Mouse (Mus musculus): ENCODE results near the gene Cdpf1. TPM values are rescaled to one million over a fixed set of nuclear protein-coding genes. Genes with fewer than 3 reads are reported as not detected.
"Not testable (repeated sequence)": the region's sequence is repeated elsewhere in the genome, so short reads cannot be mapped to it uniquely, and the experiment has no call there.

Gene Cdpf1
- total RNA-seq, 2 experiments from 2014 or later = 15.5 to 17.1 TPM

GRCm38 (mm10) chr15:85809091-85809490 lies 2.4 kb downstream of the Cdpf1 start:
- ATAC-seq (replicated peaks; ENCODE audit: poor library complexity) = no peak

- ATAC-seq (replicated peaks; ENCODE audit: poor library complexity) = no peak
Observed at GRCm38 (mm10) chr15:85808434-85808833, 3.1 kb downstream of the Cdpf1 start.

- no peak for ATAC-seq (replicated peaks; ENCODE audit: poor library complexity)
Observed at GRCm38 (mm10) chr15:85808031-85808430, 3.5 kb downstream of the Cdpf1 start.

GRCm38 (mm10) chr15:85807404-85807803 lies 4.1 kb downstream of the Cdpf1 start:
- ATAC-seq (replicated peaks; ENCODE audit: poor library complexity) = no peak

- no peak for ATAC-seq (replicated peaks; ENCODE audit: poor library complexity)
Observed at GRCm38 (mm10) chr15:85806886-85807285, 4.6 kb downstream of the Cdpf1 start.

GRCm38 (mm10) chr15:85802931-85803330 lies 8.6 kb downstream of the Cdpf1 start:
- ATAC-seq (replicated peaks; ENCODE audit: poor library complexity) = no peak

- ATAC-seq (replicated peaks; ENCODE audit: poor library complexity) = no peak
Observed at GRCm38 (mm10) chr15:85798676-85799075, 12.8 kb downstream of the Cdpf1 start.

- no peak for ATAC-seq (replicated peaks; ENCODE audit: poor library complexity)
Observed at GRCm38 (mm10) chr15:85795516-85795915, 16.0 kb downstream of the Cdpf1 start.

- peak; percentile 46; the same call in 1 of the 2 replicates for ATAC-seq (replicated peaks; ENCODE audit: poor library complexity)
Observed at GRCm38 (mm10) chr15:85792819-85793218, 18.7 kb downstream of the Cdpf1 start.

- ATAC-seq (replicated peaks; ENCODE audit: poor library complexity) = no peak
Observed at GRCm38 (mm10) chr15:85791449-85791848, 20.0 kb downstream of the Cdpf1 start.

- ATAC-seq (replicated peaks; ENCODE audit: poor library complexity) = no peak
Observed at GRCm38 (mm10) chr15:85788633-85789032, 22.9 kb downstream of the Cdpf1 start.

- no peak for ATAC-seq (replicated peaks; ENCODE audit: poor library complexity)
Observed at GRCm38 (mm10) chr15:85788051-85788450, 23.4 kb downstream of the Cdpf1 start.

GRCm38 (mm10) chr15:85787482-85787881 lies 24.0 kb downstream of the Cdpf1 start:
- no peak for ATAC-seq (replicated peaks; ENCODE audit: poor library complexity)

GRCm38 (mm10) chr15:85786711-85787110 lies 24.8 kb downstream of the Cdpf1 start:
- ATAC-seq (replicated peaks; ENCODE audit: poor library complexity) = no peak

- ATAC-seq (replicated peaks; ENCODE audit: poor library complexity) = no peak
Observed at GRCm38 (mm10) chr15:85784341-85784740, 27.2 kb downstream of the Cdpf1 start.

- ATAC-seq (replicated peaks; ENCODE audit: poor library complexity) = 0 out of 2 replicates have a peak, but pooled peaks have one; percentile 31
Observed at GRCm38 (mm10) chr15:85783146-85783545, 28.4 kb downstream of the Cdpf1 start.

- ATAC-seq (replicated peaks; ENCODE audit: poor library complexity) = not testable (repeated sequence)
Observed at GRCm38 (mm10) chr15:85778891-85779290, 32.6 kb downstream of the Cdpf1 start.

- ATAC-seq (replicated peaks; ENCODE audit: poor library complexity) = no peak
Observed at GRCm38 (mm10) chr15:85776771-85777170, 34.7 kb downstream of the Cdpf1 start.

GRCm38 (mm10) chr15:85776241-85776640 lies 35.3 kb downstream of the Cdpf1 start:
- no peak for ATAC-seq (replicated peaks; ENCODE audit: poor library complexity)

- ATAC-seq (replicated peaks; ENCODE audit: poor library complexity) = no peak
Observed at GRCm38 (mm10) chr15:85775001-85775400, 36.5 kb downstream of the Cdpf1 start.

- ATAC-seq (replicated peaks; ENCODE audit: poor library complexity) = no peak
Observed at GRCm38 (mm10) chr15:85774419-85774818, 37.1 kb downstream of the Cdpf1 start.

GRCm38 (mm10) chr15:85772146-85772740 lies 39.3 kb downstream of the Cdpf1 start:
- ATAC-seq (replicated peaks; ENCODE audit: poor library complexity) = no peak

Data from megakaryocyte progenitor cell, adult 5-6 weeks (primary cell).